Mouse (Mus musculus) limb, embryonic 11.5 days (tissue): ENCODE data around the gene Dnah5. TPM values are rescaled to one million over a fixed set of nuclear protein-coding genes. Genes with fewer than 3 reads are reported as not detected.
"Not testable (repeated sequence)": the region's sequence is repeated elsewhere in the genome, so short reads cannot be mapped to it uniquely, and the experiment has no call there.

Experiments
- ATAC-seq: fragments of 200-750 bp; cut with Nextera tagmentation; 2 replicates; pipeline ENCODE4 v1.8.0; 2017; ENCODE audit warnings: low read depth; ENCODE audit not compliant: insufficient number of reproducible peaks, low FRiP score, low TSS enrichment
- DNase-seq: peaks from one replicate; pipeline ENCODE4 v3.0.0-alpha.2; 2015; ENCODE audit warnings: low spot score
- H3K27ac ChIP-seq: fragments of 300-500 bp; sonication (generic); replicated peaks from 2 replicates; pipeline ENCODE4 v1.5.1; 2014; ENCODE audit warnings: low read depth, mild to moderate bottlenecking, low read length
- H3K27me3 ChIP-seq: fragments of 300-500 bp; sonication (generic); 2 replicates; pipeline ENCODE4 v1.6.1; 2014; ENCODE audit warnings: mild to moderate bottlenecking, low read length, mixed read lengths; ENCODE audit not compliant: control insufficient read depth, insufficient read depth
- H3K36me3 ChIP-seq: fragments of 300-500 bp; sonication (generic); 2 replicates; pipeline ENCODE4 v1.6.1; 2014; ENCODE audit warnings: mild to moderate bottlenecking, low read length, moderate library complexity, mixed read lengths; ENCODE audit not compliant: control insufficient read depth, insufficient read depth
- H3K4me1 ChIP-seq: fragments of 300-500 bp; sonication (generic); 2 replicates; pipeline ENCODE4 v1.6.1; 2014; ENCODE audit warnings: low read length, mixed read lengths; ENCODE audit not compliant: control insufficient read depth, insufficient read depth
- H3K4me2 ChIP-seq: fragments of 300-500 bp; sonication (generic); 2 replicates; pipeline ENCODE4 v1.6.1; 2014; ENCODE audit warnings: low read depth, mild to moderate bottlenecking, moderate library complexity; ENCODE audit not compliant: severe bottlenecking
- H3K4me3 ChIP-seq: fragments of 300-500 bp; sonication (generic); 2 replicates; pipeline ENCODE4 v1.5.1; 2014; ENCODE audit warnings: low read depth, low read length
- H3K9ac ChIP-seq: fragments of 300-500 bp; sonication (generic); 2 replicates; pipeline ENCODE4 v1.6.1; 2014; ENCODE audit warnings: mild to moderate bottlenecking, low read length
- H3K9me3 ChIP-seq: fragments of 300-500 bp; sonication (generic); 2 replicates; pipeline ENCODE4 v1.6.1; 2016; ENCODE audit warnings: low read length; ENCODE audit not compliant: control insufficient read depth
- WGBS: fragments of 180-500 bp; shearing (Covaris S2); extraction: QIAGEN DNeasy Blood & Tissue Kit; methylation state at CpG from one replicate; pipeline ENCODE4 v1.1.7; 2014; 5-methylcytosine and 5-hydroxymethylcytosine counted together
- polyA plus RNA-seq: library from polyadenylated mRNA; unstranded; fragments of >200 nt; fragmentation: Nextera tagmentation; extraction: Ambion mirVana; gene quantifications from 2 replicates; pipeline ENCODE4 v1.2.1, GENCODE M21; 2014

Dnah5 gene
- polyA plus RNA-seq, 1 experiment from 2014 or later: not detected

DNA sequence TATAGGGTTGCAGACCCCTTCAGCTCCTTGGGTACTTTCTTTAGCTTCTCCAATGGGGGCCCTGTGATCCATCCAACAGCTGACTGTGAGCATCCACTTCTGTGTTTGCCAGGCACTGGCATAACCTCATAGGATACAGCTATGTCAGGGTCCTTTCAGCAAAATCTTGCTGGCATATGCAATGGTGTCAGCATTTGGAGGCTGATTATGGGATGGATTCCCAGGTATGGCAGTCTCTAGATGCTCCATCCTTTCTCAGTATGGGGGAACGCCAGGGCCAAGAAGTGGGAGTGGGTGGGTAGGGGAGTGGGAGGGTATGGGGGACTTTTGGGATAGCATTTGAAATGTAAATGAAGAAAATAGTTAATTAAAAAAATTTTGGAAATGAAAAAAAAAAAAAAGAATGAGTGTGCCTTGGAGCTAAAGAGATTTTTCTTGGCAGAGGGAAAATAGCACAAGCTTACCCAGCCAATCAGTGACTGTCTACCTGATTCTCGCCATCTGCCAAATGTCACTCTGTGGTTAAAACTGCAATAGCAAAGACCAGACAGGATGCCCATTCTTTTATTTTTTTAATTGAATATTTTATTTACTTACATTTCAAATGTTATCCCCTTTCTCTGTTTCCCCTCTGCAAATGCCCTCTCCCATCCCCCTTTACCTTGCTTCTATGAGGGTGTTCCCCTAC lies 257.7 kb downstream of the Dnah5 start:
- not testable (repeated sequence) for H3K36me3 ChIP-seq, H3K9me3 ChIP-seq, H3K4me3 ChIP-seq, ATAC-seq, H3K27ac ChIP-seq, H3K4me1 ChIP-seq, H3K9ac ChIP-seq, DNase-seq, H3K4me2 ChIP-seq, H3K27me3 ChIP-seq
- WGBS: 94% methylated on average over 2 of the region's 2 CpGs

DNA sequence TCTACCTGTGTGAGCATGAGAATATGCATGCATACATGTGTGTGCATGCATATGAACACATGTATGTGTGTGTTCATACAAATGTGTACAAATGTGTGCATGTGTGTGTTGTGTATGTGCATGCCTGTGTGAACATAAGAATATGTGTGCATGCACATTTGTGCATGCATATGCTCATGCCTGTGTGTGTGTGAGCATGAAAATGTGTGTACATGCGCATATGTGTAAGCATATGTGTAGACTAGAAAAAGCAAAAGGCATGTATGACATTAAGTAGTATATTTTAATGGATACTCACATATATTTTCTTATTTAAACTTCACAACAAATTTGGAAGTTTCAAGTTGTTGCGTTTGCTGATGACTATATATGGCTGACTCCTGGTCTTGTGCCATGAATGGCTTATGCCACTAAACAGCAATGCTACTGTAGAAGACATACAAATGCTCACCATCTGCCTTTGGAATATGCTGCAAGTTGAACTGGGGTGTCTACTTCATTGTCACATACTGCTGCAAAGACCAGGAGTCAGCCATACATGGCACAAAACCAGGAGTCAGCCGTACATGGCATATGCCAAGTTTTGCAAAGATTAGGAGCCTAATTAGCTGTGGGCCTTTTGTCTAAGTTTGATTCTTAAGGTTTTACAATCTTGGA lies 263.2 kb downstream of the Dnah5 start:
- Histone ChIP-seq H3K27me3 (no peaks in the 10 kb centered on the region), H3K27ac (no peak overlapping the region), H3K4me1 (no peaks in the 10 kb centered on the region), H3K36me3 (no peaks in the 10 kb centered on the region), H3K9ac (no peak overlapping the region), H3K4me2 (no peak overlapping the region), H3K4me3 (no peak overlapping the region), H3K9me3 (no peaks in the 10 kb centered on the region)
- DNase-seq (no peak), ATAC-seq (no peak)
- WGBS: 86% methylated on average over 3 of the region's 3 CpGs

DNA sequence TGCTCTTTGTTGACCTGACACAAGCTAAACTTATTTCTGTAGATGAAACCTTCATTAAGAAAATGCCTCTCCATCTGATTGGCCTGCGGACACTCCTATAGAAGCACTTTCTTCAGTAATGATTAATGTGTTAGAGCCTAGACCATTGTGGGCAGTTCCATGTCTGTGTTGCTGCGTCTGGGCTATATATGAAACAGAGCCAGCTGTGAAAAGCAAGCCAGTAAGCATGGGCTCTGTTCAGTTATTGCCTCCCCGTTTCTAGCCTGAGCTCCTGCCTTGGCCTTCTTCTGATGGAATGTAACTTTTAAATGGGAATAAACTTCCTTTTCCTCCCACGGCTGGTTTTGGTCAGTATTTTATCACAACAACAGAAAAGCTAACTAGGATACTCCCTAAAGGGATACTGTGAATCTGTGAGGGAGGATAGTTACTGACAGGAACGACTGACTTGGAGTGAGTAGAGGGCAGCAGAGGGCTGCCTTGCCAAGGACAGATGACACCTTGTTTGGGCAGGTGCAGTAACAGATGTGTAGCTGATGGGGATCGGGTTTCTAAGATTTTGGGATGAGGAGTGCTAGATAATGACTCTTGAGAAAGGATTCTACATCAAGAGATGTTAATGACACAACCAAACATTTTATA lies 270.3 kb downstream of the Dnah5 start:
- DNase-seq: no peak
- no peak overlapping the region for H3K27ac ChIP-seq
- ATAC-seq: no peak
- no peaks in the 10 kb centered on the region for H3K27me3 ChIP-seq
- no peaks in the 10 kb centered on the region for H3K4me1 ChIP-seq
- no peak overlapping the region for H3K4me3 ChIP-seq
- 64% methylated on average over 6 of the region's 6 CpGs for WGBS
- no peak overlapping the region for H3K9ac ChIP-seq
- no peaks in the 10 kb centered on the region for H3K9me3 ChIP-seq
- H3K4me2 ChIP-seq: no peak overlapping the region
- H3K36me3 ChIP-seq: no peaks in the 10 kb centered on the region

DNA sequence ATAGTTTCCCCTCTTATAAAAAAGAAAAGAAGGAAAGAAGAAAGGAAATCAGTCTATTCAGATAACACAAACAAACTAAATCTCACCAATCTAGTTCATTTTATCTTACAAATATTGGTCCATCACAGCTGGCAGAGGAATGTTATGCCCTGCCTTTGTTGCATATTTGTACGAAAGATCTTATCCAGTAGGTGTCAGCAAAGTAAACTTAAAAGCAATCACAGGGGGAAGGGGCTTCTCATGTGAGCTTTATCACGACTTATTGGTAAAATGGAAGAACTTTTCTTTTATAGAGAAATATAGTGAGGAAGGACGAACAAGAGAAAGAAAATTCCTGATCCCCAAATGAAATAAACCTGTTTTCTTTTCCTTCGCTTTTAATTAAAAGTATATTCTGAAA lies 299.3 kb downstream of the Dnah5 start:
- DNase-seq (no peak), ATAC-seq (no peak)
- Histone ChIP-seq H3K4me3 (no peak overlapping the region), H3K27ac (no peak overlapping the region), H3K4me2 (no peak overlapping the region), H3K27me3 (no peaks in the 10 kb centered on the region), H3K36me3 (no peaks in the 10 kb centered on the region), H3K4me1 (no peaks in the 10 kb centered on the region), H3K9ac (no peak overlapping the region), H3K9me3 (no peaks in the 10 kb centered on the region)
- 66% methylated on average over 4 of the region's 4 CpGs for WGBS

DNA sequence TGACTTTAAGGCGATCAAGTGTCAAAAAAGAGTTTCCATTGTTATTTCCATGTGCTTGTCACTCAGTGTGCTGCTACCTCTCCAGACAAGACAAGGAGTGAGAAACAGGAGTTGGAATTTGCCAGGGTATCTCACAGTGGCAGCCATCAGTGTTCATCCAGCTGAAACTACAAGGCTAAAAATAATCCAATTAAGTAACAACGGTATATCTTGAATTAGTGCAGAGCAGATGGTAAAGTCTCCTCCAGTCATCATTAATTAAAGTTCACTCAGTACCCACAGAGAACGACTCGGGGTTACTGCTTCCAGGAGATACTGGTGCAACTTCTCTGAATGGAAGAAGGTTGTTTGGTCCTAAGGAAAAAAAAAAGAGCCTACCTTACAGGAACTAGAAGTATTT lies 311.6 kb downstream of the Dnah5 start:
- Histone ChIP-seq H3K4me3 (no peak overlapping the region), H3K36me3 (no peaks in the 10 kb centered on the region), H3K9me3 (no peaks in the 10 kb centered on the region), H3K9ac (no peak overlapping the region), H3K27me3 (no peaks in the 10 kb centered on the region), H3K27ac (no peak overlapping the region), H3K4me1 (no peaks in the 10 kb centered on the region), H3K4me2 (no peak overlapping the region)
- DNase-seq: no peak
- no peak for ATAC-seq
- WGBS: 80% methylated on average over 4 of the region's 4 CpGs

Other genes with a start within 250 kb of the Dnah5 start
- 63.1 and 64.8 TPM in 2 replicates for gene Trio, start 177.9 kb upstream of the Dnah5 start, polyA plus RNA-seq